Mouse (Mus musculus): ENCODE data around the gene Ctsm.
"Not testable (repeated sequence)": the region's sequence is repeated elsewhere in the genome, so short reads cannot be mapped to it uniquely, and the experiment has no call there.

Gene Ctsm

DNA sequence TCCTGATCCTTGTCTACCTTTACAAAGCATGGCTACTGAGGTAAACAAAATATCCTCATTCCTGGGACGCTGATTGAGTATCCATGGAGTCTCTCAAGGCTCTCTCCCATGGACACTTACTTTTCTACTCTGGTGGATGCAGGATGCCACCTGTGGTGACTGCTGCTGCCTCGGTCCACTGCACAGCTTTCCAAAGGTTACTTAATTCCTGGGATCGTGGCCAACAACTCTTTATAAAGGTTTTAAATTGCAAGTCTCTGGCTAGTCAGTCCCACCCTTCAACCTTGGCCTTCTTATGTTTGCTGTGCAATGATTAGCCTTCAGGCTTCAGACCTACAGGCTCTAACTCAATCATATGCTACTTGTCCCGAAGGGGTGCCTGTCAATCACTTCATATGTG is at the start of gene Ctsm:
Ctsm (minus strand) TSS at position 209 of the 400 bp plus-strand sequence.
- DNase-seq (ENCODE audit: low spot score in 2 of 2): no peak

DNA sequence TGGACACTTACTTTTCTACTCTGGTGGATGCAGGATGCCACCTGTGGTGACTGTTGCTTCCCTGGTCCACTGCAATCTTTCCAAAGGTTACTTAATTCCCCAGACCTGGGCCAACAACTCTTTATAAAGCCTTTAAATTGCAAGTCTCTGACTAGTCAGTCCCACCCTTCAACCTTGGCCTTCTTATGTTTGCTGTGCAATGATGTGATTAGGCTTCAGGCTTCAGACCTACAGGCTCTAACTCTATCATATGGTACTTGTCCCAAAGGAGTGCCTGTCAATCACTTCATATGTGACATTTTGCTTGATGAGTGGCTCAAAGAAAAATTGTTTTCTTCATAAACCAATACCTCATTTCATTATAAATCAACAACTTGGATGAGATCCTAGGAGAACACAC is 28.4 kb upstream of the Ctsm start, which contains the start of gene Cts3:
Cts3 (minus strand) TSS at position 101 of the 400 bp plus-strand sequence.
- DNase-seq (ENCODE audit: low spot score in 2 of 2): no peak

DNA sequence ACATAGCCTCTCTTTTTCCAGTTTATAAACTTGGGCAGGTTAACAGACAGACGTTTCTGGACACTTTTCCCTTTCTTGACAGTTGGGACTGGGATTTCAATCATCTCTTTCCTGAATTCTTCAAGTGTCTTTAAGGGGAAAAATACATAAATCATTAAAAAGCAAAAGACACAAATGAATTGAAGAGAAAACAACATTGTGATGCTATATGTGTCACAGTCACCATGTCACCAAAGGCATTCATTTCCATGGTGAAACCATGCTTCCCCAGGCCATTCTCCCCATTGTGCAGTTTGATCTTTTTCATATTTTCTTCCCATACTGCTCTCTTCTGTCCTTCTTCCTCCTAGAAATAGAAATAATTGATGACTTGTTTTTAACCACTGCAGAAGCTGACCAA is 26.4 kb upstream of the Ctsm start, which contains the start of gene Gm49352:
Gm49352 (minus strand) TSS at position 101 of the 400 bp plus-strand sequence.
- DNase-seq (ENCODE audit: low spot score in 2 of 2): not testable (repeated sequence)
